Mouse (Mus musculus) CD4-positive, CD25-positive, alpha-beta regulatory T cell, adult 4 months (primary cell): ENCODE measurements around the gene Qrsl1. TPM values are rescaled to one million over a fixed set of nuclear protein-coding genes. Genes with fewer than 3 reads are reported as not detected.

ENCODE experiments used
- ATAC-seq: one replicate; pipeline ENCODE4 v1.8.0; 2017
- polyA plus RNA-seq, 2 experiments: library from polyadenylated mRNA; unstranded; fragments of 100-300 nt; shearing (Covaris generic); gene quantifications; one replicate each; pipeline ENCODE4 v1.2.1; 2017

The Qrsl1 gene
- polyA plus RNA-seq, 2 experiments from 2014 or later: 21.3 to 24.1 TPM

DNA sequence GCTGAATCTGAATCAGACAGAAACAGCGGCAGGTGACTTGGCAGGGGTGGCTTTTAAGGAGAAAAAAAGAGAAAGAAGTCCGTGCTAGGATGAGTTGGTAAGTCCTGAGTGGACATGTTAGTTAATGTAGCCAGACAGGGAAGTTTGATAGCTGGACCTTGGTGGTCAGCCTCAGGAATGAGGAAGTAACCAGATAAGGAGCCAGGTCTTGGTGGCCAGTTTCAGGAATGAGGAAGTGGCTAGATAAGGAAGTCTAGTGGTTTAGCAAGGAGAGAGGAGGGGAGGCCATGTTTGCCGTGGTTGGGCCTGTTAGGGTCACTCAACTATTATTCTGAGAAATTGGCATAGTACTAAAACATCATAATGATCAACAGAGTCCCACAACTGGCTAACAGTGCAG lies 45.2 kb downstream of the Qrsl1 start:
- ATAC-seq: no peak

DNA sequence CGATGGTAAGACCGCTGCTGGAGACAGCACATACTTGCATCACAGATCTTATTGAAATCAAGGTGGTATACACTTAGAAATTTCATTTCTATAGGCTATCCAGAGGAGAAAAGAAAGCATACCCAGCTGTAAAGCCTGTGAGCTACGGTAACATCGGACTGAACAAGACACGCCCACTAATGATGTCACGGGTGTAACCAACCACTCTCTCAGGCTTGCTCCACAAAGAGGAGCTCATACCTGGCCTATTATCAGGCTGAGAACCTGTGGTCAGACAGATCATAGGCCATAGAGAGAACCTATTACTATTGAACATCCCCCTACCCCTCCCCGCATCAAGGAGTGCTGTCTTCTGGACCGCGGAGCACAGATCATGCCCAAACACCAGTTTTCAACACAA lies 45.6 kb downstream of the Qrsl1 start:
- no peak for ATAC-seq

- ATAC-seq: no peak
These were observed 49.6 kb downstream of the Qrsl1 start for GRCm38 (mm10) chr10:43851898-43852297.

DNA sequence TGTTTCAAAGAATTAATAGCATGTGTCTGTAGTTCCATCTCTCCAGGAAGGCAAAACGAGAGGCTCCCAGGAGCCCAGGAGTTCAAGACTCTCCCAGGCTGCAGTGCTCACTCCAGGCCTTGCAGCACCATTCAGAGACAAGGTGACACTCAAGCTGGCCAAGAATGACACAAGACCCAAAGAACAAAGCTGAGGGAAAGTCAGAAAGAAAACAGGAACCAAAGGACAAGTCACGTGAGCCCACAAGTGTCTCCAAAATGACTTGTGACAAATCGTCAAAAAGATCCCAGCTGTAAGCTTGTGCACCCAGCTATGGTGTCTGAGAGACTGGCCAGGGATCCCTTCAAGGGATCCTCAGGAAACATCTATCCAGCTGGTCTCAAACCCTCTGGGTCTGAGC lies 52.1 kb downstream of the Qrsl1 start:
- no peak for ATAC-seq

- ATAC-seq: no peak
These were observed 55.4 kb downstream of the Qrsl1 start for GRCm38 (mm10) chr10:43846141-43846622.

- no peak for ATAC-seq
These were observed 56.1 kb downstream of the Qrsl1 start for GRCm38 (mm10) chr10:43845442-43845841.

DNA sequence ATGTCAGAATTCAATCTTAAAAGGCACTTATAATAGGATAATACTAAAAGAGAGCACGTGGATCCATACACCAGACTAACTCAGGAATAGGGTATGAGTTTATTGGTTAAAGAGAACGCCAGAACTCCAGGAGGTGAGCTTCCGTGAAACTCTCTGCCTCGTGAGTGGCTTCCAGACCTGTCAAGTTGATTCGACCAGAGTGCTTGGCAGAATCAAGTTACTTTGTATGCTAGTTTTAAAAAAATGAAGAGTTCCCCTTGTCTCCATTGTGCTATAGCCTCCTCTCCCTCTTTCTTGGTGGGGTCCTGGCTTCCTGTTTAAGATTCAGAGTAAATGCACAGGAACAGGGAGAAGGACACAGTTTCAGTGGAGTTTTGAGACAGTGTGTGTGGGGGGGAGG lies 60.1 kb downstream of the Qrsl1 start:
- no peak for ATAC-seq

GRCm38 (mm10) chr10:43832868-43833267 lies 68.7 kb downstream of the Qrsl1 start:
- ATAC-seq: no peak

DNA sequence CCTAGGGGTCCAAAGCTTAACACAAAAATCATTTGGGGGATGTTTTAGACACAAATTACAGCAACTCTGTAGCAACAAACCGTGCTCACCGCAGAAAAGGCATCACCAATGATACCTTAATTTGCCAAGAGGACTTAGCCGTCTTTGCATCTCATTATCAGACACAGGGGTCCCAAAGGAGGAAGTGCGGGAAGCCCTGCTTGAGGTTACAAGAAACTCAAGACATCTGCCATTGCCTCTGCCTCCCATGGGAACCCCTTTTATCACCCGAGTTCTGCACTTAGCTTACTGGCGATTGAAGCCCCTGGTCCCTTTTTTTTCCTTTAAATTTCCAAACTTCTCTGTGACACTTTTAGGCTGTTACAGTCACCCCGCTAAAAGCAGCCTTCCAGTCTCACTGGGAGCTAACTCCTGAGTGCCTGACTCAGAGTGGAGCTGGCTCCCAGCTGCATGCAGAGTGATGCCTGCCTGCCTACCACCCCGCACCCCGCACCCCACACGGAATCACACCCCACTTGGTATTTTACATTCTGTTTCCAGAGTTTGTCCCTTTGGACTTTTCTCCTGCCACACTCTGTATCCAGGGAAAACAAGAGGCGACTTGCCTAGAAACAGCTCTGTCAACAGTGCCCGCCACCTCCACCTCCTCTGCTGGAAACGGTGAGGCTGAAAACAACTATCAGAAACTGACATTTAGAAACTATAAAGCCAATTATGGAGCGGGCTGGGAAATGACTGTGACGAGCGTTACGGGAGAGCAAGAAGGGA lies 71.1 kb downstream of the Qrsl1 start:
- no peak for ATAC-seq

DNA sequence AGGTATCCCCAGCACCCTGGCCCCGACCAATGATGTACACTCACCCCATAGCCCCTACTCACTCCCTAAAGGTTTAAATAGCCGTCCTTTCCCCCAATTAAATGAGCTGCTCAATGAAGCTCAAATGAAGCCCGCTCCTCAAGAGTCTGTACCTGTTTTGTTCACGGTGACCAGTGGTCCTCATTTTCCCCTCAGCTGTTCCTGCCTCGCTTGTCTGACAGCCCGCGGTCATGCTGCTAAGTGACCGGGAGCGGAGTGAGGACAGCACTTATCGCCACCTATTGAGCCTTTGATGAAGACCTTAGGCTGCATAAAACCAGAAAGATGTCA lies 72.9 kb downstream of the Qrsl1 start:
- no peak for ATAC-seq

- ATAC-seq: no peak
These were observed 73.4 kb downstream of the Qrsl1 start for GRCm38 (mm10) chr10:43827958-43828685.

DNA sequence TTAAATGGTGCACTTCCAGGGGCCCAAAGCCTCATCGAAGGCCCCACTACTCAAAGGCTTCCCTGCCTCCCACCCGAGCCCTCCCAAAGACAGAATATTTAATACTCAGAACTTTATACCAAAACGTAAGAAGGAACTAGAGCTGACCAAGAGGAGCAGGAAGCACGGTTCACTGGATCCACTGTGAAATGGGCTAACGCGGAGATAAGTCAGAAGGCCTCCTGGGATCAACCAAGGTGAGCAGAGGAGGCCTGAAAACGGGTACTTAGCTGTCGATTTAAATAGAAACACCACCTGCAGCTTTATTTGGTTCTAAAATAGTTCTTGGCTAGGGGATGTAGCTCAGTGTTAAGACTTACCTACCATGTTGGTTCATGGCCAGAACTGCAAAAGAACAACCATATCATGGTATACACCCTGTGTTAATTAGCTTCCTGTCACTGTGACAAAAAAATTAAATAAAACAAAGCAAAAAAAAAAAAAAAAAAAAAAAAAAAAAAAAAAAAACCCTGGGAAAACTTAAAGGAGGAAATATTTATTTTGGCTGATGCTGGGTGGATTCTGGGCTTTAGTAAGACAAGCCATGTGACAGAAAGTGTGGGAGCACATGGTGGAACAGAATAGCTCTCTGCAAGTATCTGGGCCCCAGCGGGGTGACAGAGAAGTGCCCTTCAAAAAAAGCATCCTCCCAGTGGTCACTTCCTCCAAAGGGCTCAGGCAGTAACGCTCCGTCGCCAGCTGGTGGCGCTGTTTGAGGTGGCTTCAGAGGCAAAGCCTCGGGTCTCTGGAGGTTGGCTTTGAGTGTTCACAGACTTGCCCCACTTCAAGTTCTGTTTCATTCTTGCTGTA lies 74.5 kb downstream of the Qrsl1 start:
- no peak for ATAC-seq

GRCm38 (mm10) chr10:43825696-43826095 lies 75.8 kb downstream of the Qrsl1 start:
- no peak for ATAC-seq

DNA sequence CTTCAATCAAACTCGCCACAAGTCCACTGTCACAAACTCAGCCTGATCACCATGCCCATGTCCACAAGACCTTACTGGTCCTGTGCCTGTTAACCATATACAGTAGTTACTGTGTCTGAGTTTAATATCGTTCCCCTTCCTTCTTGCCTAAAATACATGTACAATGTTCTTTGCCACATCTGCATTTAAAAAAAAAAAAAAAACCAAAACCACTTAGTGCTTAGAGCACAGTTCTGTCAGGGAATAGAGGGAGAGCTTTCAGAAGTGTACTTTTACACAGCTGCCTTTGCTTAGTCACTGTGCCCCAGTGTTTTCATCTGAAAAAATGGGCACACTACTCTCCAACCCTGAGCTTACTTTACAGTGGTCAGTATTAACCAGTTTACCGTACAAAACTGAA lies 76.8 kb downstream of the Qrsl1 start:
- ATAC-seq: no peak

Other genes starting within 250 kb of the Qrsl1 start
- 10 to 100 TPM; 11.3 to 16.9 TPM for gene Rtn4ip1, start 62 bp upstream of the Qrsl1 start, polyA plus RNA-seq
- gene Crybg1, start 247.1 kb upstream of the Qrsl1 start, polyA plus RNA-seq: 10 to 100 TPM; 23.9 to 24.8 TPM